Mouse (Mus musculus): Measurements from ENCODE around the gene Notch2. TPM values are rescaled to one million over a fixed set of nuclear protein-coding genes. Genes with fewer than 3 reads are reported as not detected.

Gene Notch2
- polyA plus RNA-seq, 1 experiment = 5.2 TPM

DNA sequence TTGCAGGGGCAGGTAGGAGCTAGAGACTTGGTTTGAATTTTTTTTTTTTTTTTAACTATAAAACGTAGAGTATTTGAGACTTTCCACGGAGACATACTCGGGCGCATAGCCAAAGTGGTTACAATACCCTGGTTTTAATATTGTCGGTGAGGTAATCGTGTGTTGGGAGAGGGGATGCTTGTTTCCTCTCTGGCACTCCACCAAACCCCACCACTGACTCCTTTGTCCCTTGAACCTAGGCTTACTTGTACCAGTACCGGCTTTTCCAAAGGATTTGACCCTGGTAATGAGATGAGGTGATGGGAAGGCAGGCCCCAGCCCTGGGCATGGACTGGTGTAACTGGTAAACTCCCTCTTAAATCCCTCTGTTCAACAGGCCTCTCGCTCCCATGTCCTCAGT, 25.3 kb downstream of the Notch2 start:
- H3K27ac ChIP-seq (ENCODE audit: control insufficient read depth, insufficient read depth, low read depth, low read length) = no peak overlapping the region
- TF ChIP-seq POLR2A (IDR thresholded peaks at IDR 0.05; ENCODE audit: control insufficient read depth, low read depth, low read length) (no peak), CTCF (IDR thresholded peaks at IDR 0.05; ENCODE audit: control insufficient read depth, insufficient read depth, insufficient replicate concordance, low read depth, low read length) (no peak)
- H3K4me1 ChIP-seq (ENCODE audit: control insufficient read depth, insufficient read depth, low read length) = peaks cover 8% of the 10 kb centered on the region

DNA sequence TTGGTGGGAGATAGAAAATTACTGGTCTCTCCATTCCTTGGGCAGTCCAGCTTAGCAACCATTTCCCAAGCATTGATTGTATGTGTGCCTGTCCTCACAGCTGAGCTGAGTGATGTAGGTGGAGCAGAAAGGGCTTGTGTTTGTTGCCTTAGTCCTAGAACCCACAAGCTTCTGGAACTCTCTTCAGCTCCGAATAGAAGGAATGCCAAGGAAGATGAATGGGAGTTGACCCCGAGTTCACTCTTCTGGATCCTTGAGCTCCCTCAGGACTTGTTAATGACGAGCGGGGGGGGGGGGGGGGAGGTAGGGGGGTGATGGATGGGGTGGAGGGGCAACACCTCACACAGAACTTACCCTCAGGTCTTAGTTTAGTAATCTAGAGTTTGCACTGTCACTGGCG, 25.9 kb downstream of the Notch2 start:
- no peak for TF ChIP-seq CTCF (IDR thresholded peaks at IDR 0.05; ENCODE audit: control insufficient read depth, insufficient read depth, insufficient replicate concordance, low read depth, low read length)
- TF ChIP-seq POLR2A (IDR thresholded peaks at IDR 0.05; ENCODE audit: control insufficient read depth, low read depth, low read length) = no peak
- no peak overlapping the region for H3K4me3 ChIP-seq (ENCODE audit: control insufficient read depth, low read depth, low read length)
- no peaks in the 10 kb centered on the region for H3K27me3 ChIP-seq (ENCODE audit: control insufficient read depth, insufficient read depth, low read length)
- H3K27ac ChIP-seq (ENCODE audit: control insufficient read depth, insufficient read depth, low read depth, low read length) = 0 out of 2 replicates have a peak overlapping the region, but pooled peaks have one; percentile 30
- H3K4me1 ChIP-seq (ENCODE audit: control insufficient read depth, insufficient read depth, low read length) = peaks cover 8% of the 10 kb centered on the region
- H3K36me3 ChIP-seq (ENCODE audit: control insufficient read depth, insufficient read depth, low read length) = no peaks in the 10 kb centered on the region

More for the DNA sequence above, 25.3 kb downstream of the Notch2 start:
- H3K27me3 ChIP-seq (ENCODE audit: control insufficient read depth, insufficient read depth, low read length) = no peaks in the 10 kb centered on the region
- H3K36me3 ChIP-seq (ENCODE audit: control insufficient read depth, insufficient read depth, low read length) = no peaks in the 10 kb centered on the region
- H3K4me3 ChIP-seq (ENCODE audit: control insufficient read depth, low read depth, low read length) = no peak overlapping the region

- peaks cover 8% of the 10 kb centered on the region for H3K4me1 ChIP-seq (ENCODE audit: control insufficient read depth, insufficient read depth, low read length)
- TF ChIP-seq CTCF (IDR thresholded peaks at IDR 0.05; ENCODE audit: control insufficient read depth, insufficient read depth, insufficient replicate concordance, low read depth, low read length) = no peak
- no peak for TF ChIP-seq POLR2A (IDR thresholded peaks at IDR 0.05; ENCODE audit: control insufficient read depth, low read depth, low read length)
- H3K27me3 ChIP-seq (ENCODE audit: control insufficient read depth, insufficient read depth, low read length) = no peaks in the 10 kb centered on the region
- no peak overlapping the region; the same call in none of the 2 replicates for H3K27ac ChIP-seq (ENCODE audit: control insufficient read depth, insufficient read depth, low read depth, low read length)
- H3K4me3 ChIP-seq (ENCODE audit: control insufficient read depth, low read depth, low read length) = no peak overlapping the region
- no peaks in the 10 kb centered on the region for H3K36me3 ChIP-seq (ENCODE audit: control insufficient read depth, insufficient read depth, low read length)
Observed at GRCm38 (mm10) chr3:98039666-98040456, 26.5 kb downstream of the Notch2 start.

DNA sequence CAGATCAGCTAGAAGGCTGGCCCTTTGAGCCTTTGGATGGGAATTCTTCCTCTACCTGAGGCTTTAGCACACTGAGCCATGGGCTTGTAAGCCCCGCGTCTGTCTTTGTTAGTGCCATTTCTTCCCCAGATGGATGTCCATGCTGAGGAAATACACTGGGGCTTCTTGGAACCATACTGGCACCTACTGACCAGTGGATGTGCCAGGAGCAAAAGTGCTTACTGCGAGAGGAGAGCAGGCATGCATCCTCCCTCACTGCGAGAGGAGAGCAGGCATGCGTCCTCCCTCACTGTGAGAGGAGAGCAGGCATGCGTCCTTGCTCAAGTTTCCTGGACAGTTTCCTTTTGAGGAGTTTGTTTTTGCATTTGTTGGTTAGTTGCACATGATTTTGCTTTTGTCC, 27.5 kb downstream of the Notch2 start:
- peak; percentile 23; the same call in 1 of the 2 replicates for TF ChIP-seq CTCF (IDR thresholded peaks at IDR 0.05; ENCODE audit: control insufficient read depth, insufficient read depth, insufficient replicate concordance, low read depth, low read length)
- no peak; the same call in 1 of the 2 replicates for TF ChIP-seq POLR2A (IDR thresholded peaks at IDR 0.05; ENCODE audit: control insufficient read depth, low read depth, low read length)
- H3K27ac ChIP-seq (ENCODE audit: control insufficient read depth, insufficient read depth, low read depth, low read length) = no peak overlapping the region
- H3K27me3 ChIP-seq (ENCODE audit: control insufficient read depth, insufficient read depth, low read length) = no peaks in the 10 kb centered on the region
- no peaks in the 10 kb centered on the region for H3K36me3 ChIP-seq (ENCODE audit: control insufficient read depth, insufficient read depth, low read length)
- no peak overlapping the region for H3K4me3 ChIP-seq (ENCODE audit: control insufficient read depth, low read depth, low read length)
- H3K4me1 ChIP-seq (ENCODE audit: control insufficient read depth, insufficient read depth, low read length) = peaks cover 8% of the 10 kb centered on the region

- TF ChIP-seq CTCF (IDR thresholded peaks at IDR 0.05; ENCODE audit: control insufficient read depth, insufficient read depth, insufficient replicate concordance, low read depth, low read length) = no peak
- TF ChIP-seq POLR2A (IDR thresholded peaks at IDR 0.05; ENCODE audit: control insufficient read depth, low read depth, low read length) = no peak
- peak overlapping the region; percentile 72 for H3K27ac ChIP-seq (ENCODE audit: control insufficient read depth, insufficient read depth, low read depth, low read length)
- peaks cover 8% of the 10 kb centered on the region for H3K4me1 ChIP-seq (ENCODE audit: control insufficient read depth, insufficient read depth, low read length)
- H3K27me3 ChIP-seq (ENCODE audit: control insufficient read depth, insufficient read depth, low read length) = no peaks in the 10 kb centered on the region
- H3K36me3 ChIP-seq (ENCODE audit: control insufficient read depth, insufficient read depth, low read length) = no peaks in the 10 kb centered on the region
- H3K4me3 ChIP-seq (ENCODE audit: control insufficient read depth, low read depth, low read length) = no peak overlapping the region
Observed at GRCm38 (mm10) chr3:98042301-98042700, 29.0 kb downstream of the Notch2 start.

GRCm38 (mm10) chr3:98042955-98043456, 29.7 kb downstream of the Notch2 start:
- Histone ChIP-seq H3K36me3 (ENCODE audit: control insufficient read depth, insufficient read depth, low read length) (no peaks in the 10 kb centered on the region), H3K4me3 (ENCODE audit: control insufficient read depth, low read depth, low read length) (no peak overlapping the region), H3K27ac (ENCODE audit: control insufficient read depth, insufficient read depth, low read depth, low read length) (peak overlapping the region; percentile 72), H3K4me1 (ENCODE audit: control insufficient read depth, insufficient read depth, low read length) (peaks cover 8% of the 10 kb centered on the region), H3K27me3 (ENCODE audit: control insufficient read depth, insufficient read depth, low read length) (no peaks in the 10 kb centered on the region)
- TF ChIP-seq CTCF (IDR thresholded peaks at IDR 0.05; ENCODE audit: control insufficient read depth, insufficient read depth, insufficient replicate concordance, low read depth, low read length) = no peak
- TF ChIP-seq POLR2A (IDR thresholded peaks at IDR 0.05; ENCODE audit: control insufficient read depth, low read depth, low read length) = no peak

DNA sequence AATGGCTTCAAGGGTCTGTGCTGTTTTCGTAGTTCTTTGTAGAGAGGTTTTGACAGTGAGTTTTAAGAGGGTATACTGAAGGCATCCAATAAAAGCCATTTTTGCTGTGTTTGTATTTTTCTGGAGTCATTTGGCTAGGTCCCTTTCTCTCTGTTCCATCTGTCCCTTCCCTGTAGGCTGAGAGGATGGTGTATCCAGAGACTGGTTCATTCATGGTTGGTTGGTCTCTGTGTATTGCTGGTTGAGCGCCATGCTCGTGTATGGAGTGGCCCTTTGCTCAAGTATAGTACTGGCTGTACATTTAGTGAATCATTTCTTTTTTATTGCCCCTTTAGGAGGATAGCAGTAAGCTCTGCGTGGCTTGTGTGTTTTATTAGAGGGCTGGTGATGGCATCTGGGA, 30.3 kb downstream of the Notch2 start:
- H3K36me3 ChIP-seq (ENCODE audit: control insufficient read depth, insufficient read depth, low read length) = no peaks in the 10 kb centered on the region
- no peaks in the 10 kb centered on the region for H3K27me3 ChIP-seq (ENCODE audit: control insufficient read depth, insufficient read depth, low read length)
- H3K4me3 ChIP-seq (ENCODE audit: control insufficient read depth, low read depth, low read length) = no peak overlapping the region
- H3K4me1 ChIP-seq (ENCODE audit: control insufficient read depth, insufficient read depth, low read length) = peaks cover 8% of the 10 kb centered on the region
- TF ChIP-seq CTCF (IDR thresholded peaks at IDR 0.05; ENCODE audit: control insufficient read depth, insufficient read depth, insufficient replicate concordance, low read depth, low read length) (no peak), POLR2A (IDR thresholded peaks at IDR 0.05; ENCODE audit: control insufficient read depth, low read depth, low read length) (no peak)
- H3K27ac ChIP-seq (ENCODE audit: control insufficient read depth, insufficient read depth, low read depth, low read length) = no peak overlapping the region

Data from testis, adult 2 months (tissue).